Mouse (Mus musculus) kidney, embryonic 16.5 days (tissue): ENCODE measurements around the gene Cd83. TPM values are rescaled to one million over a fixed set of nuclear protein-coding genes. Genes with fewer than 3 reads are reported as not detected.
A peak's percentile ranks its signal among the peaks of the same experiment; 100 is the strongest.

Source experiments
- ATAC-seq: fragments of 200-750 bp; cut with Nextera tagmentation; 2 replicates; pipeline ENCODE4 v1.8.0; 2017; ENCODE audit warnings: moderate TSS enrichment; ENCODE audit not compliant: low FRiP score, low TSS enrichment
- H3K27ac ChIP-seq: fragments of 300-500 bp; sonication (generic); 2 replicates; pipeline ENCODE4 v1.5.1; 2014; ENCODE audit warnings: low read length
- H3K27me3 ChIP-seq: fragments of 300-500 bp; sonication (generic); 2 replicates; pipeline ENCODE4 v1.6.1; 2014; ENCODE audit warnings: low read length, control low read depth, mixed read lengths; ENCODE audit not compliant: insufficient read depth
- H3K36me3 ChIP-seq: fragments of 300-500 bp; sonication (generic); 2 replicates; pipeline ENCODE4 v1.6.1; 2014; ENCODE audit warnings: low read length, control low read depth, mixed read lengths; ENCODE audit not compliant: insufficient read depth
- H3K4me1 ChIP-seq: fragments of 300-500 bp; sonication (generic); 2 replicates; pipeline ENCODE4 v1.6.1; 2014; ENCODE audit warnings: low read length, control low read depth, mixed read lengths; ENCODE audit not compliant: insufficient read depth
- H3K4me2 ChIP-seq: fragments of 300-500 bp; sonication (generic); replicated peaks from 2 replicates; pipeline ENCODE4 v1.6.1; 2014; ENCODE audit warnings: low read depth, low read length
- H3K4me3 ChIP-seq: fragments of 300-500 bp; sonication (generic); 2 replicates; pipeline ENCODE4 v1.5.1; 2014; ENCODE audit warnings: mild to moderate bottlenecking, low read length
- H3K9ac ChIP-seq: fragments of 300-500 bp; sonication (generic); replicated peaks from 2 replicates; pipeline ENCODE4 v1.6.1; 2014; ENCODE audit warnings: low read length
- H3K9me3 ChIP-seq: fragments of 300-500 bp; sonication (generic); 2 replicates; pipeline ENCODE4 v1.6.1; 2016; ENCODE audit warnings: low read length, control low read depth
- WGBS: fragments of 180-500 bp; shearing (Covaris S2); extraction: QIAGEN DNeasy Blood & Tissue Kit; methylation state at CpG from one replicate; pipeline ENCODE4 v1.1.7; 2014; 5-methylcytosine and 5-hydroxymethylcytosine counted together
- polyA plus RNA-seq: library from polyadenylated mRNA; unstranded; fragments of >200 nt; fragmentation: Nextera tagmentation; extraction: Ambion mirVana; gene quantifications from 2 replicates; pipeline ENCODE4 v1.2.1, GENCODE M21; 2015

Gene Cd83
- polyA plus RNA-seq, 1 experiment from 2014 or later = 35.2 TPM

DNA sequence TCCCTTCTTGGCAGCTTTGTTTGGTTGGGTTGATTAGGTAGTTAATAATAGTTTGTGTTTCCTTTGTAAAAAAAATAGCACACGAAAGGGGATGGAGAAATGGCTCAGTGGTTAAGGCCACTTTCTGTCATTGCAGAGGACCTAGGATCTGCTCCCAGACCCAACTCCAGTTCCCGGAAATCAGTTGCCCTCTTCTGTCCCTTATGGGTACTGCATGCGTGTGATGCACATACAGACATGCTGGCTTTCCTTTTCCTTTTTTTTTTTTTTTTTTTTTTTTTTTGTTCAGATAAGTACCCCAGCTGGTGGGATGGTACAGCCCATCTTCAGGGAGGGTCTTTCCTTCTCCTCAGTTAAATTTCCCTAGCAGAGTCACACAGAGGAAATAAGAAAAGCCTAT lies 20.1 kb downstream of the Cd83 start:
- ATAC-seq = no peak
- 95% methylated on average over 3 of the region's 3 CpGs for WGBS
- H3K4me2 ChIP-seq = no peak overlapping the region
- H3K4me1 ChIP-seq = no peaks in the 10 kb centered on the region
- no peak overlapping the region for H3K9ac ChIP-seq
- peaks cover 10% of the 10 kb centered on the region for H3K36me3 ChIP-seq
- no peak overlapping the region for H3K27ac ChIP-seq
- H3K27me3 ChIP-seq = no peaks in the 10 kb centered on the region
- no peaks in the 10 kb centered on the region for H3K9me3 ChIP-seq
- H3K4me3 ChIP-seq = no peak overlapping the region

DNA sequence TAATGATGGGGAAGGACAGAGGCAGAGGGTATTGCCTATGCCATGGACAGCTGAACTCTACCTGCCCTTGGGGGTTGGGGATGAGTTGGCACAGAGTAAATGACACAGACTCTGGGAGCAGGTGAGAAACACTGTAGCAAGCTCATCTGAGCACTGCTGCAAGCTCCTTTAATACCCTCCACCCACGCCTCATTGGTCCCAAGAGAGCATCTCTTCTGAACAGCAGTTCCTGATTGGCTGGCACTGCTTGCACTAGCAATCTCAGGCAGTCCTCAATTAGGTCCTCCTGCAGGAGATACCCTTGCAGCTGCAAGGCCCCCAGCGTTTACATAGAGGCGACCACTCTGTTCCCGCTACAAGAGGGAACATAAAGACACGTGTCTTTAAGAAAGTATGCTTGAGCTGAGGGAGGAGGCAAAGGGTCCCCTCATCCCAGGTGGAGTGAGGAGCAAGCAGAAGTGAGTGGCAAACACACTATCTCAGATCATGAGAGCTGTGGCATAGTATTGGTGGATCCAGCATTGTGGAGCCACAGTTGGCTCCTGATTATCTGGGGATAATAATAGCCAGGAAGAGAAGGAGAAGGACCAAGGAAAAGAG lies 20.7 kb downstream of the Cd83 start:
- no peaks in the 10 kb centered on the region for H3K9me3 ChIP-seq
- no peaks in the 10 kb centered on the region for H3K4me1 ChIP-seq
- no peak overlapping the region for H3K4me2 ChIP-seq
- no peak overlapping the region for H3K9ac ChIP-seq
- H3K36me3 ChIP-seq = peaks cover 10% of the 10 kb centered on the region
- H3K27ac ChIP-seq = no peak overlapping the region
- H3K27me3 ChIP-seq = no peaks in the 10 kb centered on the region
- 91% methylated on average over 5 of the region's 5 CpGs for WGBS
- H3K4me3 ChIP-seq = no peak overlapping the region
- no peak for ATAC-seq

DNA sequence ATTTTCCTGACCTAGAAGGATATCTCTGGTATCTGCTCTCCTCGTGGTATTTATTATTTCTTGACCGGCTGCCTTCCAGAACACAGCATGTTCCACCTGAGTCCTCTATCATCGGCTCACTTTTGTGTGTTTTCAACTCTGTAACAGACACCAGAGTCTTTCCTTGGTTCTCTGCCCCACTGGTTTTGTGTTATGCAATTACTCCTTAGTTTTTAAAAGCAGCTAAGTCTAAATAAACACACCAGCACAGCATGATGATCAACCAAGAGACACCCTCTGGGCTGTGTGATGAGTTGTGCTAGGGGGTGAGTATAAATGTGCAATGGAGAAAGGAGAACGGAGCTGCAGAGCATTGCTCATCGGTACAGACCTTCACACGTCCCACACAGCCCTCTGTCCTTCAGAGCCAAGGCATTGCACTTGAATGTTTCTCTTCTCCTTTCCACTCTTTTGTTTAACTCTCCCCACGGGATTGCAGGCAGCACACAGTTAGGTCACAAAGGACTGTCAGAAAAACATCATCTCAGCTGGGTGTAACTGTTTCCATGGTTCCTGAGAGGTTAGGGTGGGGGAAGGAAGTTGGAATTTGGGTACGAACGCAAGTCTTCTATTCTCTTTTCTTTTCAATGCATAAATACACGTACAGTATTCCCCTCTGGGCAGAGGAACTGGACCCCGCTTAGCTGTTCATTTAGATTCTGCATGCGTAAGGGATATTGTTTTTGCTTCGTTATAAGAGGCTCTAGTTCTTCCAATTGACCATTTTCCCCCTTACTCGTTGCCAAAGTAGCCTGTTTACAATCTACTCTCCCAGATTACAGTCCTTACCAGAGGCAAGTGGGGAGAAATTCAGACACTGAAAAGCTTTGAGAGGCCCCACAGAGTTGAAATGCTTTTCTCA lies 22.0 kb downstream of the Cd83 start:
- no peaks in the 10 kb centered on the region for H3K27me3 ChIP-seq
- H3K9me3 ChIP-seq = no peaks in the 10 kb centered on the region
- H3K27ac ChIP-seq = peak overlapping the region; percentile 12; the same call in 1 of the 2 replicates
- WGBS = 54% methylated on average over 14 of the region's 14 CpGs
- no peak overlapping the region for H3K4me3 ChIP-seq
- no peak for ATAC-seq
- H3K9ac ChIP-seq = no peak overlapping the region
- H3K36me3 ChIP-seq = peaks cover 4% of the 10 kb centered on the region
- H3K4me1 ChIP-seq = no peaks in the 10 kb centered on the region
- no peak overlapping the region for H3K4me2 ChIP-seq

DNA sequence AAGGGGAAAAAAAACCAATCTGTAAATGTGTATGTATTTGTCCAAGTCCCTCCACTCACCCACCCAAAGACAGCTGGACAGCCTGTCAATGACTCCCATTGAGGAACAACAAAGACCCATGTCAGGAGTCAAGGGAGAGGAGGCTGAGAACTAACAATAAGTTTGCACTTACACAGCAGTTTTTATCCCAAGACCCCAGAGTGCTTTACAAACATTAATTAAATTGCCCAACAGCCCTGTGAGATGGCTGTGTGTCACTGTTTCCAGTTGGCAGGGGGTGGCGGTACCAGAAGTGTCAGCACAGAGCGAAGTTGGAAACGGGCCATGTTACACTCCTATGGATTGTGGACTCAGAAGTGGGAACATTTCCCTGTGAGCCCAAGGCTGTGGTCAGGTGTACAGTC lies 22.7 kb downstream of the Cd83 start:
- Histone ChIP-seq H3K36me3 (no peaks in the 10 kb centered on the region), H3K27me3 (no peaks in the 10 kb centered on the region), H3K4me2 (no peak overlapping the region), H3K4me3 (no peak overlapping the region), H3K27ac (no peak overlapping the region), H3K4me1 (no peaks in the 10 kb centered on the region), H3K9ac (no peak overlapping the region), H3K9me3 (no peaks in the 10 kb centered on the region)
- WGBS = 89% methylated on average over 3 of the region's 3 CpGs
- no peak for ATAC-seq

DNA sequence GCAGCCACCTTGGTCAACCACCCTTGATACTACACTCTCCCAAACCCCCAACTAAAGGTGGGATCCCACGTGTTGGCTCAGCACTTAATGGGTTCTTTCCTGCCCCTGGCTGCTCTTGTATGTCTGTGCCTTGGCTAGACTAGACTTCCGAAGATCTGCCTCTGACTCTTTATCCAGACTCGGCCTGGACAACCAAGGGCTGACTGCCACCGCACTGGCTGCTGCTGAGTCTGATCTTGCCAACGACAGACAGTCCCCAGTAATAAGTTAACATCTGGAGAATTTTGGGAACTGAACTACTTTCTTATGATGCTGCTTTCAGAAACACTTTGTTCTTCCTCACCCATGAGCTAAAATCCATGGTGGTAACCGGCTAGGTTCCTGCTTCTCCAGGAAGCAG lies 26.0 kb downstream of the Cd83 start:
- ATAC-seq = no peak
- Histone ChIP-seq H3K36me3 (no peaks in the 10 kb centered on the region), H3K4me3 (no peak overlapping the region), H3K4me2 (no peak overlapping the region), H3K27ac (no peak overlapping the region), H3K4me1 (no peaks in the 10 kb centered on the region), H3K27me3 (no peaks in the 10 kb centered on the region), H3K9ac (no peak overlapping the region), H3K9me3 (peaks cover 6% of the 10 kb centered on the region; the same call in 1 of the 2 replicates)
- 88% methylated on average over 6 of the region's 6 CpGs for WGBS

- Histone ChIP-seq H3K36me3 (no peaks in the 10 kb centered on the region), H3K9ac (no peak overlapping the region), H3K4me3 (no peak overlapping the region), H3K4me1 (no peaks in the 10 kb centered on the region), H3K9me3 (peaks cover 6% of the 10 kb centered on the region; the same call in 1 of the 2 replicates), H3K27ac (no peak overlapping the region), H3K27me3 (no peaks in the 10 kb centered on the region), H3K4me2 (no peak overlapping the region)
- no peak for ATAC-seq
- WGBS = 93% methylated on average over 3 of the region's 3 CpGs
Observed at GRCm38 (mm10) chr13:43811835-43812234, 27.3 kb downstream of the Cd83 start.

GRCm38 (mm10) chr13:43813431-43813830 lies 28.9 kb downstream of the Cd83 start:
- Histone ChIP-seq H3K4me1 (no peaks in the 10 kb centered on the region), H3K4me3 (no peak overlapping the region), H3K27me3 (no peaks in the 10 kb centered on the region), H3K36me3 (no peaks in the 10 kb centered on the region), H3K27ac (no peak overlapping the region), H3K9me3 (peaks cover 6% of the 10 kb centered on the region; the same call in 1 of the 2 replicates), H3K4me2 (no peak overlapping the region), H3K9ac (no peak overlapping the region)
- WGBS = 88% methylated on average over 8 of the region's 8 CpGs
- no peak for ATAC-seq

GRCm38 (mm10) chr13:43817461-43817860 lies 32.9 kb downstream of the Cd83 start:
- Histone ChIP-seq H3K4me1 (no peaks in the 10 kb centered on the region), H3K27me3 (no peaks in the 10 kb centered on the region)
- 84% methylated on average over 3 of the region's 3 CpGs for WGBS

DNA sequence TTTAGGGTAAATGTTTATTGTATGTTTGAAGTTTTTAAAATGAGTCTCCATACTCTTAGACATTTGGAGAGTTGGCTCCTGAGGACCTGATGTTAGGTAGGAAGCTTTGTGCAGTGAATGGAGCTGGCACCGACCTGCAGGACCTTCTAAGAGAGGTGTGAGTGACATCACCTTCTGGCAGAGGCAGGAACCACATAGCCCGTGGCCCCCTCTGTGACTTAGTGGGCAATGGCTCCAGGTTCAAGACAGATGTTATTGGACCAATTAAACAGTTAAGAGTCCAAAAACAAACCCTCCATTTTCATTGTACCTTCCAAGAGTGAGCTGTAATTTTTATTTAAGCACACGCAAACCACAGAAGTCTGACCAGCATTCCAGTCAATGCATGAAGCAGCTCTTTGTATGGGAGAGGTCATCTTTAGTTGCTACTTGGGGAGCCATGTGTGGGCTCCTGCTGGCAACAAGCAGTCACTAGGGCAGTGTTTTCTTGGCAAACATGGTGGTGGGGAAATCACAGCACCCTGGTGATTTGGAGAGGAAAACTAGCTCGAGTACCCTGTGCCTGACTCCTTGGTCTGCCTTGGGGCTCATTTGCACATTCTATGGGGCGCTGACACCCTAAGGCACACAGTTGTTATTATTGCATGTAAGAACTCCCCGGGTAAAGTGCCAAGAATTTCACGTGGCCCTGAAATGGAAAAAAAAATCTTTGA lies 33.9 kb downstream of the Cd83 start:
- Histone ChIP-seq H3K4me1 (no peaks in the 10 kb centered on the region), H3K9ac (no peak overlapping the region), H3K4me2 (no peak overlapping the region), H3K36me3 (no peaks in the 10 kb centered on the region), H3K27ac (no peak overlapping the region), H3K4me3 (no peak overlapping the region), H3K27me3 (no peaks in the 10 kb centered on the region), H3K9me3 (peaks cover 6% of the 10 kb centered on the region; the same call in 1 of the 2 replicates)
- 63% methylated on average over 7 of the region's 7 CpGs for WGBS
- ATAC-seq = no peak

More at GRCm38 (mm10) chr13:43817461-43817860, 32.9 kb downstream of the Cd83 start:
- no peak overlapping the region for H3K9ac ChIP-seq
- H3K4me2 ChIP-seq = no peak overlapping the region
- no peaks in the 10 kb centered on the region for H3K36me3 ChIP-seq
- H3K27ac ChIP-seq = no peak overlapping the region
- no peak for ATAC-seq
- no peak overlapping the region for H3K4me3 ChIP-seq
- peaks cover 6% of the 10 kb centered on the region; the same call in 1 of the 2 replicates for H3K9me3 ChIP-seq
